Mouse (Mus musculus) thymus, postnatal 0 days (tissue): ENCODE data around the gene Os9. TPM values are rescaled to one million over a fixed set of nuclear protein-coding genes. Genes with fewer than 3 reads are reported as not detected.
"Not testable (repeated sequence)": the region's sequence is repeated elsewhere in the genome, so short reads cannot be mapped to it uniquely, and the experiment has no call there.

Source experiments
- DNase-seq: peaks from one replicate; pipeline ENCODE4 v3.0.0-alpha.2; 2015; ENCODE audit warnings: low spot score
- polyA plus RNA-seq: library from polyadenylated mRNA; unstranded; fragments of >200 nt; fragmentation: Nextera tagmentation; extraction: Ambion mirVana; gene quantifications from 2 replicates; pipeline ENCODE4 v1.2.1, GENCODE M21; 2015

The Os9 gene
- polyA plus RNA-seq, 1 experiment from 2014 or later: 90.9 TPM

DNA sequence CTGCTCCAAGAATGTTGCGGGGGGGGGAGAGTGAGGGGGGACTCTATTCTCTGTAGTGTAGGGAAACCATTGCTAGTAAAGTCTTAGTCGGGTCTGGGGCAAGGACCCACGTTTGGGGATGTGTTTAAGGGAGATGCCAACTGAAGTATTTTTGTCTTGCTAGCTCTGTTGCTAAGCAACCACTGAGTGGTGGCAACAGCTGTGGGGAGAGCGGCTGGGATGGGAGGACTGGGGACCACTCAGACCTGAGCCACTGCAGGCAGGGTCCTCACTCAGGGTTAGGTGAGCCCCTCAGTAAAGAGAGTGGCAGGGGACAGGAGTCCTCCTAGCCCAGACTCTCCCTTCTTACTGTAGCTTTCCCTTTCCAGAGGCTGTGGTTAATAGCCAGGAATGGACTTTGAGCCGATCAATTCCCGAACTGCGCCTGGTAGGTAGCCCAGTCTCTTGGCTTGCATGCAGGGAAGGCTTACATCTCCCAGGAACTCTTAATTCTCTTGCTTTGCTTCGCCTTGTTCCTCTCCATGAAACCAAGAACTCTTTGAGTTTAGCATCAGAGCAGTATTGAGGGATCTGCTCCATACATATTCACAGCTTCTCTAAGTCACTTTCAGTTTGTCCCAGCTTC is 38.8 kb downstream of the Os9 start:
- DNase-seq: no peak

DNA sequence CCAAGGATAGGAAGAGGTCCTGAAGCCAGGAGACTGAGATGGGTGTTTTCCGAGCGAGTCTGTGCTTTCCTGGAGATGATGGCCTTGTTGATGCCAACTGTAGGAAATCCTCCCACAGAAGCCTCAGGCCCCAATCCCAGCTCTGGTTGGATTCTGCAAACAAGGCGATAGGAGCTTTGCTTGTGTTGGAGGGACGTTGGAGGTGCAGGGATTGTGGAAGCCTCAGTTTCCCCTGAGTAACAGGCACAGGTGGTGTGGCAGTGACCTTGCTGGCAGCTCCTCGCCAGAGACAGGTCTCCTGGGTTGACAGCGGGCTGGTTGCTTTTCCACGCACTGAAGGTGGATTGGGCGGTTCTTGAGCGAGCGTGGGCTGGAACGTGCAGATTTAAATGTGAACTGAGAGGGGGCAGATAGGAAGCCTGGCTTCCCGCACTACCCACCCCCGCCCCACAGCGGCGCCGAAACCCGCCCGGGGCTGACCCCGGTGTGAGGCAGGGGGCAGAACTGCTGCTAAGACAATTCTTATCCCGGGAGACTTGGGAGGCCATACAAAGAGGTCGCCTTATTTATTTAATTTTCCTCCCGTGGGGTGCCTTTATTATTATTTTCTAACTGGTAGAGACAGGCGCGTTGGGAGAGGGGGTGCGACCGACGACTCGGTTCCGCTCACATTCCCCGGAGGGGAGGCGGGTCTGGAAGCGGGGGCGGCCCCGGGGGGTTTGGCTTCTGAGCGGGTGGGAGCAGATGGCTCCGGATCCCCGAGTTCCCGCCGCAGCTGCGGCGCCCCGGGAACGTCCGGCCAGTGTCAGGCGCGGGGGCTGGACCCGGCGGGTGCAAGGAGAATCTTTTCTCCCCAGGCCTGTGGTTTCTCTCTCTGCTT is 39.8 kb downstream of the Os9 start:
- no peak for DNase-seq

DNA sequence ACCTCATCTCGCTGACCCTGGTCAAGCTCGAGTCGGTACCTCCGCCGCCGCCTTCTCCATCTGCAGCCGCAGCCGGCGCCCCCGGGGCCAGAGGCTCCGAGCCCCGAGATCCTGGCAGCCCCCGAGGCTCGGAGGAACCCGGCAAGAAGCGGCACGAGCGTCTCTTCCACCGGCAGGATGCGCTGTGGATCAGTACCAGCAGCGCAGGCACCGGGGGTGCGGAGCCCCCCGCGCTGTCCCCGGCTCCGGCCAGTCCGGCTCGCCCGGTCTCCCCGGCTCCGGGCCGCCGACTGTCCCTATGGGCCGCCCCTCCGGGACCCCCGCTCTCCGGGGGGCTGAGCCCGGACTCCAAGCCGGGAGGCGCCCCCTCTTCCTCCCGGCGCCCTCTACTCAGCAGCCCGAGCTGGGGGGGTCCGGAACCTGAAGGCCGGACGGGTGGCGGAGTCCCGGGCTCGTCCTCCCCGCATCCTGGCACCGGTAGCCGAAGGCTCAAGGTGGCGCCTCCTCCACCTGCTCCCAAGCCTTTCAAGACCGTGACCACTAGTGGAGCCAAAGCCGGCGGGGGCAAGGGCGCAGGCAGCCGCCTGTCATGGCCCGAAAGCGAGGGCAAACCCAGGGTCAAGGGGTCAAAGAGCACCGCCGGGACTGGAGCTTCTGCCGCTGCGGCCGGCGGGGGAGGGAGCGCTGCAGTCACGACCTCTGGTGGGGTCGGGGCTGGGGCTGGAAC is 41.1 kb downstream of the Os9 start:
- DNase-seq: no peak

DNA sequence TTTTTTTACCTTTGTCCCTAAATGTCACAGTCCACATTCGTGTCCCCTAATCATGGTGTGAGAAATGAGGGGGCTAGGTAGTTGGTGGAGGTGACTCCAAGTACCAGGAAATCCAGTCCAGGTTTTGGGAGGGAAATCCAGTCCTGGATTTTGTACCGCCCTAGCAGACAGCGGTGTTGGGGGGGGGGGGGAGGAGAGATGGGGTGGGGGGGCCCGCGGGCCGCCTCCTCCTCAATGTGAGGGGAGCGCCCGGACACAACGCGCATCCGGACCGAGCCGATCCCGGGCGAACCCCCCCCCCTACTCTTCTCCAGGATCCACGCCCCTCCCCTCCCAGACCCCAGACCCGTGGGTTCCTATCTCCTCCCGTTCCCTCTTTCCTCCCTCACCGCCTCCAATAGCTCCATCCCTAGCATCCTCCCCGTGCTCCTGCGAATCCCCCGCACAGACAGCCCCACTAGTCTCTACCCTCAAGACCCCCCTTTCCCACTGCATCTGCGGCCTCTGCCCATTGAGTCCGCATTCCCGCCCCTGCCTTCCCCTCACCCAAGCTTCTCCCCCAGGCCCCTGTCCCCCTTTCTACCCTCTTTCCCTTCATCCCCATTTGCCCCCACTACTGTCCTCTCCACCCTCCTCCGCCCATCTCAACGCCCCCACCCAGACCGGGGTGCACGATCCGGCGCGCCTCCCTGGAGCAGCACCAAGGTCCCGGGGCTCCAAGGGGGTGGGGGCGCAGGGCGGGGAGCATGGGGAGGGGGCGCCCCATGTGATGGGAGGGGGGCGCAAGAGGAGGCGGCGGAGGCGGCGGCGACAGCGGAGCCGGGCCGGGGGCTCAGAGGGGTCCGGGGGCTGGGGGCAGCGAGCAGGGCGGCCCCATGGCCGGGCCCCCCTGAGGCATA is 42.0 kb downstream of the Os9 start:
- DNase-seq: no peak

DNA sequence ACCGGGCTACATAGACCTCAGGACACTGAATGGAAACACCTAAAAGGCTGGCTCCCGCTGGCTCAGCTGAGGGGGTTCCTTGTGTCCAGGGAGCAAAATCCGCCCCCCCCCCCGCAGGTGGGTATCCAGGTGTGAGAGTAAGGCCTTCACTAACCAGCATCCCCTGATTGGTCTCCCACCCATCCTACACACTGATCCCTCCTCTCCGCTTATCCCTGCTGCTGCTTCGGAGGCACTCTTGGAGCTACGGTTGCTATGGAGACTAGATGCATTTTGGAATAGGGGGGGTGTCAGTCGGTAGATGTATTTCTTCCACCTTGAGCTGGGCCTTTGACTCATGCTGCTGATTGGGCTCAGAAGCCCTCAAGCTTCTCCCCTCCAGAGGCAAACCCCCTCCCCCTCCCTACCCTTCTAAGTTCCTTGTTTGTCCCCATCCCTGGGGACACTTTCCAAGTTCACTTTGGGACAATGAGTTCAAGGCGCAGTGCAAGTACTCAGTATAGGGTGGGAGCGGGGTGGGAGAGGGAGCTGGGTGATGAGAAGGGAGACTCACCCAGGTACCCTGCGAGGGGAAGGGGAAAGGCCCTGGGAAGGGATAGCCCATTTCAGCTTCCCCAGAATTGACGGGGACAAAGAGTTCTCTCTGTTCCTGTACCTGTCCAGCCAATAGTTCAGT is 42.8 kb downstream of the Os9 start:
- DNase-seq: no peak

DNA sequence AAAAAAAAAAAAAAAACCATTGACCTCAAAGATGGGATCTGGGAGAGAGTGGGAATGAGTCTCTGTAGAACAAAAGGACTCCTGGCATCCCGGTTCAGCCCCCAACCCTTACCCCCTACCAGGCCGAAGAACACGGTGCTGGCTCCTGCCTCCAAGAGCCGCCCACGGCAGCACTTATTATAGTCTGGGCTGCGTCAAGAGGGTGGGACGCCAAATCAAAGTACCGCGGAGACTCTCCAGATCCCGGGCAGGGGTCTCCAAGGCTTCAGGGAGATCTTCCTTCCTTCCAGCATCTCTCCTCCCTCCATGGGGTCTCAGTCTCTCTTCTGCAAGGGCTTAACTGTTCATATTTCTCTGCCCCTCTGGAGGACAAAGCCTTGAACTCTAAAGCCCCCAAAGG is 43.4 kb downstream of the Os9 start:
- no peak for DNase-seq

DNA sequence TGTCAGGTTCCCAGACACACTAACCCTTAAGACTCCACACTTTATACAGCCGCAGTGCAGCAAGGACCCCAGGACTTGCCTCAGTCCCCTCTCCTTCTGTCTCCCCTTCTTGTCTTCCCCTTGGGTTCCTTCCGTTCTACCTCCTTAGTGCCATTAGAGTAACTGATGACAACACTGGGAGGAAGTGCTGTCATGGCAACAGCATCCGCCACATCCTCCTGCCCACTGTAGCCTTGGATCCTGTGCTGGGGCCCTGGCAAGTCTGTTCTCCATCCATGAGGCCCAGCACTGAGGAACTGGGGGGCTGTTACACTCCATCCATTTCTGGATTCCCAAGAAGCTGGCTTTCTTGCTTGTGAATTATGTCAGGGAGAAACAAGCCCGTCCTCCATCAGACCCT is 44.8 kb downstream of the Os9 start:
- peak; percentile 82 for DNase-seq

DNA sequence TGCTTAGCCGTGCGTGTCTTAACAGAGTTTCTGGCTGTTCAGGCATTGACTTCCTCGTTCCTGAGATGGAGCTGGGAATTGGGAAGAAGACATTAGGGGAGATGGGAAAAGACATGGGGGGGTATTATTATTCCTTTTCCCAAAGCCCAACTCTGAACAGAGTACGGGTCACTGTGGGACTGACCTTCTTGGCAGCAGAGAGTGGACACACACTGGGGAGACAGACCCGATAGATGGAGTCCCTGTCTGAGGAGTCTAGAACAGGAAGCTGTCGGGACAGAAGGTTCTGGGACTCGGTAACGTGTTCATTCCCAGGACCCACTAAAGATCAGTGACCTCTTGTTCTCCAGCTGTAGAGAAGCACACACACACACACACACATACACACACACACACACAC is 45.3 kb downstream of the Os9 start:
- no peak for DNase-seq

DNA sequence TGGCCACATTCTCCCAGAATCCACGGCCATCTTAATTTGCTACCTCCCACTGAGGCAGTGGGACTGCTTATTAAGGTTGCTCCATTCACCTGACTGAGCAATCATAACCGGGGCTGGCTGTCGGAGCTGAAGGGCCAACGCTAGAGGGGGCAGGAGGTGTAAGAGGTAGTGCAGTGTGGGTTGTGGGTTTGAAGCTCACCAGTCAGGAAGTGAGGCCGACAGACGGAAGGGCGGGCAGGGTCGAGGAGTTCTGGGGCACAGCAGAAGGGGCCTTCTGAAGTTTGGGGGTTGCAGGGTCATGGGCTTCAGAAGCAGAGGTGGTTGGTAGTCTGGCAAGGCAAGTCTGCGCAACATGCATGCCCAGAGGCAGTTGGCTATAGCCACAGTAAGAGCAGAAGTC is 45.9 kb downstream of the Os9 start, which contains the start of gene Agap2:
Gene Agap2 (plus strand): TSS at position 205 of the 400 bp plus-strand sequence.
- peak; percentile 88 for DNase-seq

DNA sequence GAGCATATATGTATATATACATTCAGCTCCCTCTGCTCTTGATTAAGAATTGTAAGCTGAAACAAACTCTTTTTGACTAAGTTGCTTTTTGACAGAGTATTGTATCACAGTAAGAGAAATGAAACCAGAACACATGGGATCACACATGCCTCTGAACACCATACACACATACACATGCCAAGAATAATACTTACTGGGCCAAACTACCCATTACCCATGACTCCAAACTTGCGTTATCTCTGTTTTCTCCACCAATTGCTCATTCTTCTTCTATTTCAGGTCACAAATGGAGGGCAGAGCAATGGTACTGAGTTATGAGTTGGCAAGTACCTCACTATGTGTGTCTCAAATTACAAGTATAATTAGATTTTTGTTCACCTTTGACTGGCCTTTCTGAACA is 47.0 kb downstream of the Os9 start:
- no peak for DNase-seq

DNA sequence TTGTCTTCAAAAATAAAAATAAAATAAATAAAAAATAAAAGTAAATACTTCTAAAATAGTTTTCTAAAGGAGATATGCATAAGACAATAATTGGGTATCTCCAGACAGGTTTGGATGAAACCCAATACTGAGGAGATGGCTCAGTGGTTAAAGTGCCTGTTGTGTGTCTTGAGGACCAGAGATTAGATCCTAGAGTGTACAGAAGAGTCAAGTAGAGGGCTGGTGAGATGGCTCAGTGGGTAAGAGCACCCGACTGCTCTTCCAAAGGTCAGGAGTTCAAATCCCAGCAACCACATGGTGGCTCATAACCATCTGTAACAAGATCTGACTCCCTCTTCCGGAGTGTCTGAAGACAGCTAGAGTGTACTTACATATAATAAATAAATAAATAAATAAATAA is 48.0 kb downstream of the Os9 start:
- not testable (repeated sequence) for DNase-seq

DNA sequence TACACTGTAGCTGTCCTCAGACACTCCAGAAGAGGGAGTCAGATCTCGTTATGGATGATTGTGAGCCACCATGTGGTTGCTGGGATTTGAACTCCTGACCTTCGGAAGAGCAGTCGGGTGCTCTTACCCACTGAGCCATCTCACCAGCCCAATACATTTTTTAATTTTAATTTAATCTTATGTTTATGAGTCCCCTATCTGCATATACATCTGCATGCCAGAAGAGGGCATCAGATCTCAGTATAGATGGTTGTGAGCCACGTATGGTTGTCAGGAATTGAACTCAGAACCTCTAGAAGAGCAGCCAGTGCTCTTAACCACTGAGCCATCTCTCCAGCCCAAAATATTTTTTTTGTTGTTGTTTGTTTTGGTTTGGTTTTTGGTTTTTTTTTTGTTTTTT is 48.7 kb downstream of the Os9 start:
- not testable (repeated sequence) for DNase-seq

DNA sequence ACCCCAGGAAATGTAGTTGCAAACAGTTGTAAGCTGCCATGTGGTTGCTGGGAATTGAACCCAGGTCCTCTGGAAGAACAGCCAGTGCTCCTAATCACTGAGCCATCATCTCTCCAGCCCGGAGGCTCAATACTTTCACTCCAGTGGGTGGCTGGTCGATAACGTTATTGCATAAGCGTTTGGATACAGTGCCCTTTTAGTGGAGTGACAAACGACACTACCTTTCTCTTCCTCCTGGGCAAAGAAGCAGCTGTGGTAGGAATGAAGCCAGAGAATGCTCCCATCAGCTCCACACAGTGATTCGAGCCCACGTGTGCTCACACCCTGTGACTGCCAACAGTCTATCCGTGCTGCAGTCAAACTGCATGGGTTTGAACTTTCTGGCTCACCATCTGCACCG is 49.7 kb downstream of the Os9 start:
- no peak for DNase-seq

DNA sequence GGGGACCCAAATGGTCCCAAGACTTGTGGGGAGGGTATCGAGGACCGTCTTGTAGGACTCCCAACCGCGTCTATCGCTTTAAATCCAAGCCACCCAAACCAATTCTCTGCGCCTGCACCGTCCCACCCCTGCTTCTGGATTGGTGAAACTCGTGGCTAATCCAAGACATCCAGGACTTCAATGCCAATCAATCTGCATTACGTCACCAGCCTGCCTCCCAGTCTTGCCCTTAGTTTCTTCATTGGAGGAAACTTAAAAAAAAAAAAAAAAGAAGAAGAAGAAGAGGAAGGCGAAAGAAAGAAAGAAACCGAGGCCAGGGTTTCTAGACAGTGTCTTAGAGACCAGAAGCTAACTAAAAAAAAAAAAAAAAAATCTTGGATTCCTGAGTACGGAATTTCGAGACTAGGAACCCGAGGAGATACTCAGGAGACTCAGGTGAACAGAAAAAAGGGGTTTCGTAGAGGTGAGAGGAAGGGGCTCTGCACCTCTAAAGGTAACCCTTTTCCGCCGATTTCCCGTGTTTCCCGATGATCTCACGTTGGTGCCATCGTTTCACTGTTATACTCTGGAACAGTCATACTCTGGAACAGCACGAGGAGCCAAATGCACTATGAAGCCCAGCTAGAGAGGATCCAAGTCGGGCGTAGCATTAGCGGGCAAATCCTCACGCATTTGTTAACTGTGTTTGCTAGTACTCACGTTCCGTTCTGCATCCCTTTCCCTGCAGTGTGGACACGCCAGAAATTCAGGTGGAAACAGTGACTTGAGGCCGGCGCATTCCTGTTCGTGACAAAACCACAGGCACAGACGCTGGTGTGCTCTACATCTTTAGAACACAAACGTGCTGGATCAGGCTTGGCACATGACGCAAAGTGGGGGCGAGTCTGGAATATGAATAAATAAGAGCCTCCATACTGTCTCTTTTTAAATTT is 50.5 kb downstream of the Os9 start, which contains the start of gene Tspan31:
Gene Tspan31 (minus strand): TSS at position 75 of the 932 bp plus-strand sequence.
- peak; percentile 76 for DNase-seq

DNA sequence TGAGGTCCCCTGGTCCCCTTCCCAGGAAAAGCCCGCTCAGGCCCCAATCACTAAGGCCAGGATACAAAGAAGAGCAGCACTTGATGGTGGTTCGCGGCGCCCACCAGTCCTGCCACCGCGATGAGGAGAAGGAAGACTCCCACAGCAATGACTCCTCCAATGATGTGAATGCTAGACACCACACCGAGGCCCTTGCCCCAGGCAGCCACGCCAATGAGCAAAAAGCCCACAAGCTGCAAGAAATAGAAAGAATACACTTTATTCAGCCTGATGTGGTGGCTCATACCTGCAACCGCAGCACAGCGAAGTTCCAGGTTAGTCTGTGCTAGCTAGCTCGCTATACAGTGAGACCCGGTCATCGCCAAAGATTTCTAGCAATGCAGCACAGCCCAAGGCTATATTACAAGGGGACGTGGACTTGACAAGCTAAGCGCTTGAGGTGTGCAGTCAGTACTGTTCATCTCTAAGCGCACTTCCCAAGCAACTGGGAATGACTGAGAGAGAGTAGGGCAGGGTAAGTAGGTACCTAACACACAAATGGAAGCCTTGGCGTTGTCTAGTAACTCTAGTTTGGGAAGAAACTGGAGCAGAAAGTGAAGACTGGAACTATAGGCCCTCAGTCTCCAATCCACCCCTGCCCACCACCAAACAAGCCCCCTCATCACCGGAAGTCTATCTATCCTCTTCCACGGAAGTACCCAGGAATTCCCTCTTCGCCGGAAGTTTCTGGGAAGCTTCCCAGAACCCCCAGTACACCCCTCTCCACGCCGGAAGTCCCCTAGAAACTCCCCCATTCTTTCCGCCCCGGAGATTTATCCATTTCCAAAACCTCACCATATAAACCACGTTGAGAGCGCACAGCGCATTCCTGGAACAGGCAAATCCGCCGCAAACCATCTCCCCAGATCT is 51.4 kb downstream of the Os9 start:
- DNase-seq: peak; percentile 20

DNA sequence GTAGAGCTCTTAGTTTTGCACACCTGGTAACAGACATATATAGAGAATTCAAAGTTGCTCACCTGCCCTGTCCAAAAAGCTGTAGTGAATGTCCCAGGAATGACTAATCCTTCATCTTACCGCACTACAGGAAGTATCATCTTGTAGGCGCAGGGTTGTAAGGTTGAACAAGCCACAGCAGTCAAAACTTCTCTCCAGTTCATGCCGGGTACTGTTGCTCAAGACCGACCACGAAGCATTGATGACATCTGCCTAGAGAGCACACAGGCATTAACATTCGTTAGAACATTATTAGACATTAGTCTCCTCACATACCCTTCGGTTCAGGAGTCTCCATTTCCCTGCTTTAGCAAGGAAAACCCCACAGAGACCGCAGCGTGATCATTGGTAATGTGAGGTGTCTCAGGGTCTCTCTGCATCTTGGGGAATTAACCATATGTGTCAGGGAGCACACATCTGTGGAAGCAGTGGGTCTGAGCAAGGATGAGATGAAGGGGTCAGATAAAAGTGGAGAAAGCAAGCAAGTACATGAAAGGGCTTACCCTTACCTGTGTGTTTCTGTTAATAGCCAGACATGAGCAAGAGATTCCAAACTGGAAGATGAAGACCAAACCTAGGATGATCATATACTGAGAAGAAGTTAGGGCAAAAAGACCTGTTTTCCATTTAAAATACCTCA is 52.4 kb downstream of the Os9 start:
- DNase-seq: no peak

DNA sequence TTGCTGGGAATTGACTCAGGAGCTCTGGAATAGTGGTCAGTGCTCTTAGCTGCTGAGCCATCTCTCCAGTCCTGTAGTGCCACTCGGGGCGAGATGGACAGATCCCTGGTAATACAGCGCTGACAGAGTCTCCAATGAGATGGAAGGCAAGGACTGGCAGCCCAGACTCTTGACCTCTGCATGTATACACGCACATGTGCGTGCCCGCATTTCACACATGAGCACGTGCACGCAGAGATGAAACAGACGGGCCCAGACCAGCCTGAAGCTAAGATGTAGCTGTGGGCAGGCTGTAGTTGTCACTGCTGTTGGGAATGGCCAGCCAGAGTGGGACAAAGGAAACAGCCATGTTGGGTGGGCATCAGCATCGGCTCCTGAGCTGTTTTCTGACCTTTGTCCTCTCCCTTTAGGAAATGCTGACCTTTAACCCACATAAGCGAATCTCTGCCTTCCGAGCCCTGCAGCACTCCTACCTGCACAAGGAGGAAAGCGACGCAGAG is 54.4 kb downstream of the Os9 start:
- no peak for DNase-seq
